Mouse (Mus musculus): Measurements from ENCODE around the gene Ndrg2.
"Not testable (repeated sequence)": the region's sequence is repeated elsewhere in the genome, so short reads cannot be mapped to it uniquely, and the experiment has no call there.

The Ndrg2 gene

DNA sequence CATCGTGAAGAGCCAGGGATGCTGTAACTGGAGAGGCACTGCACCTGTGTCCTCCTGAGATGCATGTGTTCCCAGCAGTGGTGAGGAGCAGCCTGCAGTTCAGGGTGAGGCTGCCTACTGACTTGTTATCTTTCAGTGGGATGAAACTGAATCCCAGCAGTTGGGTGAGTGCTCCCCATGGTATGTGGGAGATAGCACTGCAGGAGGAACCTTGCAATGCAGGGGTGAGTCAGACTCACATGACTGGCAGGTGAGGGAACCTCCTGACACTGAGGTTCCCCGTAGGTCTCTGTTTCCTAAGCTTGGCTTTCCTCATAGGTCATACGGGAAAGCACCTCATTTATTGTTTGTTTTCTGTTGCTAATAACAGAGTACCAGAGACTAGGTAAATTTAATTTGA lies 36.4 kb downstream of the Ndrg2 start:
- DNase-seq (ENCODE audit: low read depth, low spot score) = no peak

GRCm38 (mm10) chr14:51871741-51872140 lies 42.2 kb downstream of the Ndrg2 start:
- DNase-seq (ENCODE audit: low read depth, low spot score) = no peak

- no peak for DNase-seq (ENCODE audit: low read depth, low spot score)
Observed at GRCm38 (mm10) chr14:51870756-51871155, 43.2 kb downstream of the Ndrg2 start.

DNA sequence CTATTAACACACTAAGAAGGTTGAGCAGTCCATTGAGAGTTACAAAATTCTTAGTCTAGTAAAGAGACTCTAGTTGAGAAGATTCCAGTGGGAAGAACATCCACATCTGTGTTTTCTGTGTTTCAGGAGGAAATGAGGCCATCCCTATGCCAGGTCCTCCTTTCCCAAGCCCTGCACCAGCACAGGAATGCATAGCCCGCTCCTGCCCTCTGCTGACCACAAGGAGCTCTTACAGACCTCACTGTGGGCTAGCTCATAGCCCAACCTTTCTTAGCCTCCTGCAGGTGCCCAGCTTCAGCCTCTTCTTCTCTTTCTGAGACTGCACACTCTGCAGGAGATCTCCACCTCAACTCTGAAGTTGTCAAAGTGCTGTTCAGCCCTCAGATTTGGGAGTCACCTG lies 50.4 kb downstream of the Ndrg2 start:
- DNase-seq (ENCODE audit: low read depth, low spot score) = not testable (repeated sequence)

DNA sequence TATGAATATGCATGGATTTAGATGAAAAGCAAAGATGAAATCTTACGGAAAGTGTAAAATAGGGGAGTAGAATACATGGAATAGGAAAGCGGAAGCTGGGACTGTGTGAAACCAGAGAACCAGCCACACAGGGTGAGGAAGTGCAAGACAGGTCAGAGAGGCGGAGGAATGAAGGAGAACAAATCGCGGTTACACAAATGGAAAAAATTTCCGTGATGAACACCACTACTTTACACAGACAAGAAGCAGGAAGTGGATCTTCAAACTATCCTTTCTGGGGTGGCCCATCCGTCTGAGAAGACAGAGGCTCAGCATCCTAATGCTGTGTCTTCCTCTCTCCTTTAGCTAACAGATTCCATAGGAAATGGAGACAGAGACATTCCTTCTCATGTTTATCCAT lies 58.7 kb downstream of the Ndrg2 start:
- not testable (repeated sequence) for DNase-seq (ENCODE audit: low read depth, low spot score)

Data from ZHBTc4 (cell line).